Mouse (Mus musculus) hindbrain, postnatal 0 days (tissue): Measurements from ENCODE around the gene Vegfa. TPM values are rescaled to one million over a fixed set of nuclear protein-coding genes. Genes with fewer than 3 reads are reported as not detected.

Source experiments
- ATAC-seq: fragments of 200-750 bp; cut with Nextera tagmentation; 2 replicates; pipeline ENCODE4 v1.8.0; 2017; ENCODE audit warnings: mild to moderate bottlenecking, moderate TSS enrichment, moderate library complexity
- DNase-seq: peaks from one replicate; pipeline ENCODE4 v3.0.0-alpha.2; 2015; ENCODE audit warnings: low spot score
- H3K27ac ChIP-seq: fragments of 300-500 bp; sonication (generic); 2 replicates; pipeline ENCODE4 v1.5.1; 2014; ENCODE audit warnings: mild to moderate bottlenecking
- H3K27me3 ChIP-seq: fragments of 300-500 bp; sonication (generic); 2 replicates; pipeline ENCODE4 v1.6.1; 2014; ENCODE audit warnings: low read length, mixed read lengths; ENCODE audit not compliant: insufficient read depth
- H3K36me3 ChIP-seq: fragments of 300-500 bp; sonication (generic); 2 replicates; pipeline ENCODE4 v1.6.1; 2014; ENCODE audit warnings: low read length, mixed read lengths; ENCODE audit not compliant: insufficient read depth
- H3K4me1 ChIP-seq: fragments of 300-500 bp; sonication (generic); 2 replicates; pipeline ENCODE4 v1.6.1; 2014; ENCODE audit warnings: antibody characterized with exemption, low read length, mixed read lengths; ENCODE audit not compliant: insufficient read depth
- H3K4me2 ChIP-seq: fragments of 300-500 bp; sonication (generic); 2 replicates; pipeline ENCODE4 v1.6.1; 2014; ENCODE audit warnings: low read depth, mild to moderate bottlenecking, low read length, moderate library complexity, mixed read lengths
- H3K4me3 ChIP-seq: fragments of 300-500 bp; sonication (generic); 2 replicates; pipeline ENCODE4 v1.5.1; 2014; ENCODE audit warnings: low read length
- H3K9ac ChIP-seq: fragments of 300-500 bp; sonication (generic); replicated peaks from 2 replicates; pipeline ENCODE4 v1.6.1; 2014; ENCODE audit warnings: mild to moderate bottlenecking, low read length, moderate library complexity, mixed read lengths
- H3K9me3 ChIP-seq: fragments of 300-500 bp; sonication (generic); 2 replicates; pipeline ENCODE4 v1.6.1; 2016; ENCODE audit warnings: low read length, mixed read lengths
- CTCF ChIP-seq: IDR thresholded peaks from 2 replicates; pipeline ENCODE4 v1.5.1; 2016; ENCODE audit warnings: antibody characterized with exemption, control low read depth, low read depth
- WGBS: fragments of 180-500 bp; shearing (Covaris S2); extraction: QIAGEN DNeasy Blood & Tissue Kit; methylation state at CpG from one replicate; pipeline ENCODE4 v1.1.7; 2014; 5-methylcytosine and 5-hydroxymethylcytosine counted together
- polyA plus RNA-seq: library from polyadenylated mRNA; unstranded; fragments of >200 nt; fragmentation: Nextera tagmentation; extraction: Ambion mirVana; gene quantifications from 2 replicates; pipeline ENCODE4 v1.2.1, GENCODE M21; 2015
- total RNA-seq: library from RNA; depleted of rRNA; stranded (reverse); fragments of >200 nt; gene quantifications from 2 replicates; pipeline ENCODE4 v1.2.3, GENCODE M21; 2014

Gene Vegfa
- total and polyA plus RNA-seq, 2 experiments from 2014 or later, result 4.8 to 89.5 TPM

GRCm38 (mm10) chr17:46005458-46005857 is 26.7 kb downstream of the Vegfa start:
- no peak for ATAC-seq
- Histone ChIP-seq H3K27me3 (no peaks in the 10 kb centered on the region), H3K36me3 (no peaks in the 10 kb centered on the region), H3K9me3 (no peaks in the 10 kb centered on the region), H3K4me1 (no peaks in the 10 kb centered on the region), H3K4me2 (no peak overlapping the region), H3K4me3 (no peak overlapping the region), H3K27ac (no peak overlapping the region), H3K9ac (no peak overlapping the region)
- DNase-seq, result no peak
- no peak for TF ChIP-seq CTCF
- WGBS, result 86% methylated on average over 3 of the region's 3 CpGs

- Histone ChIP-seq H3K36me3 (no peaks in the 10 kb centered on the region), H3K4me1 (no peaks in the 10 kb centered on the region), H3K4me3 (no peak overlapping the region), H3K9me3 (no peaks in the 10 kb centered on the region), H3K9ac (no peak overlapping the region), H3K4me2 (no peak overlapping the region), H3K27ac (no peak overlapping the region), H3K27me3 (no peaks in the 10 kb centered on the region)
- ATAC-seq (no peak), DNase-seq (no peak)
- no peak for TF ChIP-seq CTCF
- 81% methylated on average over 5 of the region's 5 CpGs for WGBS
These were observed 27.7 kb downstream of the Vegfa start for GRCm38 (mm10) chr17:46004482-46004881.

GRCm38 (mm10) chr17:46003717-46004481 is 28.3 kb downstream of the Vegfa start:
- no peaks in the 10 kb centered on the region for H3K9me3 ChIP-seq
- H3K4me1 ChIP-seq, result no peaks in the 10 kb centered on the region
- TF ChIP-seq CTCF, result no peak
- H3K4me2 ChIP-seq, result no peak overlapping the region
- no peak overlapping the region for H3K27ac ChIP-seq
- H3K9ac ChIP-seq, result no peak overlapping the region
- ATAC-seq (no peak), DNase-seq (no peak)
- H3K4me3 ChIP-seq, result no peak overlapping the region
- H3K36me3 ChIP-seq, result no peaks in the 10 kb centered on the region
- 82% methylated on average over 15 of the region's 15 CpGs for WGBS
- H3K27me3 ChIP-seq, result no peaks in the 10 kb centered on the region

- Histone ChIP-seq H3K4me3 (no peak overlapping the region), H3K36me3 (no peaks in the 10 kb centered on the region), H3K4me2 (no peak overlapping the region), H3K27me3 (no peaks in the 10 kb centered on the region), H3K4me1 (no peaks in the 10 kb centered on the region), H3K9ac (no peak overlapping the region), H3K27ac (no peak overlapping the region), H3K9me3 (no peaks in the 10 kb centered on the region)
- DNase-seq (no peak), ATAC-seq (no peak)
- 85% methylated on average over 9 of the region's 9 CpGs for WGBS
- TF ChIP-seq CTCF, result no peak
These were observed 32.7 kb downstream of the Vegfa start for GRCm38 (mm10) chr17:45999366-45999940.

- Histone ChIP-seq H3K27ac (no peak overlapping the region), H3K4me3 (no peak overlapping the region), H3K9me3 (no peaks in the 10 kb centered on the region), H3K27me3 (no peaks in the 10 kb centered on the region), H3K4me2 (no peak overlapping the region), H3K4me1 (no peaks in the 10 kb centered on the region), H3K36me3 (no peaks in the 10 kb centered on the region), H3K9ac (no peak overlapping the region)
- DNase-seq (no peak), ATAC-seq (no peak)
- TF ChIP-seq CTCF, result no peak
- 31% methylated on average over 6 of the region's 6 CpGs for WGBS
These were observed 33.8 kb downstream of the Vegfa start for GRCm38 (mm10) chr17:45998363-45998762.

- TF ChIP-seq CTCF, result no peak
- H3K4me1 ChIP-seq, result no peaks in the 10 kb centered on the region
- DNase-seq (no peak), ATAC-seq (no peak)
- no peaks in the 10 kb centered on the region for H3K9me3 ChIP-seq
- no peaks in the 10 kb centered on the region for H3K27me3 ChIP-seq
- no peak overlapping the region for H3K27ac ChIP-seq
- 91% methylated on average over 9 of the region's 9 CpGs for WGBS
- H3K4me2 ChIP-seq, result no peak overlapping the region
- no peak overlapping the region for H3K4me3 ChIP-seq
- H3K9ac ChIP-seq, result no peak overlapping the region
- H3K36me3 ChIP-seq, result no peaks in the 10 kb centered on the region
These were observed 35.2 kb downstream of the Vegfa start for GRCm38 (mm10) chr17:45996921-45997444.
